Mouse (Mus musculus) right cerebral cortex, postnatal 25 days (tissue): ENCODE measurements around the gene Lfng.
A peak's percentile ranks its signal among the peaks of the same experiment; 100 is the strongest.

ENCODE experiments used
- DNase-seq: peaks from one replicate; pipeline ENCODE4 v3.0.0; 2022

Gene Lfng

DNA sequence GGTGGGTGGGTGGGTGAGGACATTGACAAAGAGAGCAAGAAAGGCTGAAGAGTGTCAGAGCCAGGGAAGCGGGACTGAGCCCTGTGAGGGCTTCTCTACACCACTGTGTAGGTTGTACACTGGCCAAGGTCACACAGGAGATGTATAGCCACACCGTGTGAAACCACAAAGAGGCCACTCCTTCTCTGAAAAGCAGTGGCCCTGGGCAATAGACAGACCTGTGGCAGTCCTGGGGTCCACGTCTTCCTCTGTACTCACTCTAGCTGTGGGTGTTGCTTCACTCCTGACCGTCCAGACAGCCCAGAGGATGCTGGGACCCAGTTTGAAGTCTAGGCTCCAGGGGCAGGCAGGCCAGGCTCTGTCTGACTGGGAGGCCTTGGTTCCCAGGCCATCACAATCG lies 12.3 kb upstream of the Lfng start:
- no peak for DNase-seq

DNA sequence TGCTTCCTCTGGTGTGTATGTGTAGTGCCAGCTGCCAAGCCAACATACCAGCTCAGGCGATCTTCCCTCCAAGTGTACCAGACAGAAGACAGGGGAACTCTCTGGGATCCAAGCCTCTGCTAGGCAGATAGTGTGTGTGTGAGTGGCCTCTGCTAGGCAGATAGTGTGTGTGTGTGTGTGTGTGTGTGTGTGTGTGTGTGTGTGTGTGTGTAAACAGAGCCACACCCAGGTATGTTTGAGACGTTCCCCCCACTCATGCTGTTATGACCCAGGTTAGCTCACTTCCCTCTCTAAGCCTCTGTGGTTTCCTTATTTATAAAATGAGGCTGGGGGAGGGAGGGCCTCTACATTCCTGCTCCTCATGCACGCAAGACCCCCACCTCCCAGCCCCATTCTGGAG lies 10.7 kb upstream of the Lfng start:
- DNase-seq, result no peak

DNA sequence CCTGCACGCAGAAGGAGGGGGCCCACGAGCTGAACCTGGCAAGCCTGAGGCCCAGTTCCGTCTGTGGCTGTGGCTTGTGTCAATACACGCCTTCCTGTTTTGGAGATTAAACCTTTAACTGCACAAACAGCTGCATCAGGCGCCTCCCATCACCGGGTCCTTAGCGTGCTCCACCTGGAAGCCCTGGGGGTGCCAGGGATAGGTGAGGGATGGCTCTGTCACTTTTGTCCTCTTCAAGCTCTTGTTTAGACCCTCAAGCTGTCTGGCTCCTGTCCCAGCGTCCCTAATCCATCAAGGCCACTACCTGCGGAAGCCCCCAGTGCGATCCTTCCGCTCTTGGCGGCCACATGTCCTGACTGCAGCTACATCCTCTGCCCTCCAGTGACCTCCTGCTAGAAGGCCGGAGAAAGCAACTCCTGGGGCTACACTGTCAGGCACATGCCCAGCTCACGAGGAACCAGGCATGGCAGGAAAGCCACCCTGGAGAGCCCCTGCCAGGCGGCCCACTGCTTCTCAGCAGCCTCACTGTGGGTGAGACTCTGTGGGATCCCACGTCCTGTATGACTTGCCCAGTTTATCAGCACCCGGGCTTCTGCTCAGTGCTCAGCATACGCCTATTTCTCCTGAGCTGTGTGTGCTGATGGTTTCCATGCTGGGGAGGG lies 10.1 kb upstream of the Lfng start:
- DNase-seq, result no peak

DNA sequence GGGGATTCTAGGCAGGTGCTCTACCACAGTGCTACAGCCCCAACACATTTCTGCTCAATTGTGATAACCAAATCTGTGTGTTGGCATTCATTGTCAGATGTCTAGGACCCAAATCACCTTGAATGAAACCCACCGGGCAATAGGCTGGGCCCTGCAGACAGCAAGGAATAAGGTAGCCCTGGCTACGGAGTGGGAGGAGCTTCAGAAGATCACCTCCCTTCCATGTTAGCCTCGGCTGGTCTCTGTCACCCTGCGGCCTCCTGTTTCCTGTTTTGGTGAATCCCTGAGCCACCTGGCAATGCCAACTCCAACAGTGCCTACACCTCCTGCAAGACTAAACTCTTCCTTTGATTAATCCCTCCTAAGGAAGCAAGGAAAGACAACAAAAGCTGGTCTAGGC lies 9.3 kb upstream of the Lfng start:
- DNase-seq, result no peak

DNA sequence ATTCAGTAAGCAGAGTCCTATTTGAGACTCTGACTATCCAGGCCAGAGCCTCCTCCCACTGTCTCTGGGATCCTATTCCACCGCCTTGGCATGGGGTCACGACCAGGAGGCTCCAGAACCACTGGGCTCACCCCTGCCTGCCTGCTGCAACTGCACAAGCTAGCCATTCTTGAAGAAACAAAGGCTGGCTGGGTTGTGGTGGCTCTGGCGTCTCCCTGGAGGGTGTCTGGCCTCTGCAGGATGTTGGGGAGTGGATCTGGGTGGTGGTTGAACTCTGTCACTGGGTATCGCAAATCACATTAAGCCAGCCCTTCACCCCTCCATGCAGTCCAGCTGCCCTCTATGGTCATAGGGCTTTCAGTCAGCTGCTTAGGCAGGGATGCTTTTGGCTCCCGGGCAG lies 7.2 kb upstream of the Lfng start:
- DNase-seq, result no peak

DNA sequence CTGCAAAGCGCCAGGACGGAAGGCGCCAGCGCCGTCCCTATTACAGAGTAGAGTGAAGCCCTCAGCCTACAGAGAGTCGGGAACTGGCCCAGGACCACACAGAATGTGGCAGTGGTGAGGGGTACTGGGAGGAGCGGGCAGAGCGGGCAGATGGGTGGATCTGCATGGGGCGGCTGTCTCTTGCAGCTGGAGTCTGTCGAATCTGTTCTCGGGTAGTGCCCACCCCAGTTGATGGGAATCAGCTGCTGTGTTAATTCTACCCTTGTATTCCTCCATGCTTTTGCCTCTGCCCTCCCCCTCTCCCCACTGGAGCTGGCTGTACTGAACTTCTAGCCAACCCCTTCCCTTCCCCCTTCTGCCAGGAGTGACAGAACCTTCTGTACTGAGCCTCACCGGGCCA lies 5.4 kb upstream of the Lfng start:
- DNase-seq, result no peak

DNA sequence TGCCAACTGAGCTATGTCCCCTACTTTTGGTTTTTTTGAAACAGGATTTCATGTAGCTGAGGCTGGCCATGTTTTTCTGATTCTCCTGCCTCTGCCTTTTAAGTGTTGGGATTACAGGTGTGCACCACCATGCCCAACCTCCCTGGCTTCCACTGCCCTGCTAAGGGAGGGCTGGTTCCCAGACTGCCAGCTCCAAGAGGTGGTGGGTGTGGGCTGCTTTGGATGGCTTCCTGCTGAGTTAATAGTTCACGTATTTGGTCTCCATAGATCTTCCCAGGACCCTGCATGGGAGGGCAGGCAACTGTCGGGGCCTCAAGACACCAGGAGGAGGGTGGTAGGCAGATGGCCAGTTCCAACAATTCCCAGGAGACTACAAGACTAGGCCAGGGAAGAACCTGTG lies 4.6 kb upstream of the Lfng start:
- no peak for DNase-seq

DNA sequence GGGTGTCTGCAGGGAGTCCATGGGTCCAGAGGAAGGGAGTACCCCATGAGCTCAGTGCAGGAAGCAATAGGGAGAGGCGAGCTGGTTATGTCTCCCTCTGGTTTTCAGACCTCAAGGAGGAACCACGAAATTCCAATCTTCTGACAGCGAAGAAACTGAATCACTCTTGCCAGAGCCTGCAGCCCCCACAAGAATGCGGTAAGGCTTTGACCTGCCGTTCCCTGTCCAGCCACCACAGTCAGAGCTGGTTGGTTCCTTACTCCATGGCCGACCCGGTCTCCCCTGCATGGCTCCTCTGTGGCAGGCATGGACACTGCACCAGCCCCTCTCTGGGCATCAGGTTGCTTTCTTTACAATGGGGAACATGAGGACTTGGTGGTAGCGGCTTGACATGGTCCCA lies 2.7 kb upstream of the Lfng start:
- DNase-seq, result no peak

DNA sequence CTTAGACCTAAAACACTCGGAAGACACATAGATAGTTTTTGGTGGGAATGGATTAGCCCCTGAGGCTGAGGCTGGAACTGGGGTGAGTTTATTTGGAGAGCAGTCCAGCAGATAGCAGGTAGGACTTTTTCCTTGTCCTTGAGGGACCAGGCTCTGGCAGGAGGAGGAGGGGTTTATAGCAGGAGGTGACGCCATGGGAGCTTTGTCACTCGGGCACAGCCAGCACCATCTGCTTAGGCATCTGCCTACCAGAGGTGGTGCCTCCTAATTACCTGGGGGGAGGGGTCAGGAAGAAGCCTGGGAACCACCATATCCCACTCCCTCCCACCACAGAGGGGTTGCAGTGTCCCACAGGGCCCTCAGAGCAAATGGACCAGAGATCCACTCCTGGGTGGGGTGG lies 1.9 kb upstream of the Lfng start:
- DNase-seq, result no peak

DNA sequence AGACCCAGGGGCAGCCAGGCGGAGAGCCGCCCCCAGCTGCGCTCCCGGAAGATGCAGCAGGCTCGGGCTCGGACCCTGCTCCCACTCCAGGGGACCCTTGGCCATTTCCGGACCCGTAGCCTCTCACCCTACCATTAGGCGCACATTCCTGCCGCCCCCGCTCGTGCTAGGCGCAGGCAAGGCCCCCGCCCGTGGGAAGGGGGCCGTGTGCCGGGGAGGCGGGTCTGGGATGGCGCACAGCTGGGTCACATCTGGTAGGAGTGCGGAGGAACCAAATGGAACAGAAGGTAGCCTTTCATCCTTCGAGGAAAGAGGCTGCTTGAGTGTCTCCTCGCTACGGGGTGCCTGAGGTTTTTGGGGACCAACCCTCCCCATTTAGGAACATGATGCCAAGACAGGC lies 734 bp upstream of the Lfng start:
- no peak for DNase-seq

DNA sequence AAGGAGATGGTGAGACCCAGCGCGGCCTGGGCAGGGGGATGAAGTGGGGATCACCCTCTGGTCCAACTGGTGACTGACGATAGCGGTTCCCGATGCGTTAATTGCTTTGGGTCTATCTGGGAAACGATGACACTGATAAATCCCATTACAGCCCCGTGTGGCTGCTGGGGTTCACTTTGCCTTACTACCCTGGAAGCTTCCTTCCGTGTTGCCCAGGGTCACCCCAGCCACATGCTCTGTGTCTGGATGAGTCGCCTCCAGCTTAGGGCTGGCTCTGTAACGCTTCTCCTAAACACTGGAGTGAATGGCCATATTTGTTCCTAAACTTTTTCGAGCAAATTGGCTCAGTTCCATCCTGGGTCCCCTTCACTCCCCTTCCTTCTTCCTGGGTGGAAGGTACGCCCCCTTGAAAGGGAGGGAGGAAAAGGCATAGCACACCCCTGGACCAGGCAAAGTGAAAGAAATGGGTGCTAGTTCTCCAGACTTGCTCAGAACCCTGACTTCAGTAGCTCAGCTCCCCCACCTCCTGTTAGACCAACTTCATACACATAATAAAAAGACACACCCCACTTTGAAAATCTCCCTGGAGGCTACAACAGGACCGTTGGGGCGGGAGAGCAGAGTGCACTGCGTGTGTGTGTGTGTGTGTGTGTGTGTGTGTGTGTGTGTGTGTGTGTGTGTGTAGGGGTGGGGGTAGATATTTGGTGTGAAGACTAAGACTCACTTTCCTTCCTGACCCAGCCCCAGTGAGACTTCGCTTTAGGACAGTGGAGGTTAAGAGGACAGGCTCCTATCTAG lies 915 bp downstream of the Lfng start:
- DNase-seq, result no peak

DNA sequence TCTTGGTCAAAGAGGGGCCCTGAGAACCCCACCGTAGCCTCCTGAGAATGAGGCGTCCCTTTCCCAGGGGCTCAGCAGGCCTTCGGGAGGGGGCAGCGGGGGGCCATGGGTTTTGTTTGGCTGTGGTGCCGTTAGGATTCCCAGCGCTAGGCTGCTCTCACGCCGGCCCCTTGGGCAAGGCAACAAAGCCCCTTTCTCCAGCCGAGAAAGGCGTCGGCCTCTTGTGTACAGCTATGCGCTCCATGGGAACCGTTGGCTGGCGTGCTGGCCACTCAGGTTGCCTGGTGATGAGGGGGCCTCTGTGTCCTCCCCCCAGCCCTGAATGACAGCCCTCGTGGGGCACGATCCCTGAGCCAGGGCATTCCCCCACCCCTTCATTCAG lies 1.5 kb downstream of the Lfng start:
- no peak for DNase-seq

DNA sequence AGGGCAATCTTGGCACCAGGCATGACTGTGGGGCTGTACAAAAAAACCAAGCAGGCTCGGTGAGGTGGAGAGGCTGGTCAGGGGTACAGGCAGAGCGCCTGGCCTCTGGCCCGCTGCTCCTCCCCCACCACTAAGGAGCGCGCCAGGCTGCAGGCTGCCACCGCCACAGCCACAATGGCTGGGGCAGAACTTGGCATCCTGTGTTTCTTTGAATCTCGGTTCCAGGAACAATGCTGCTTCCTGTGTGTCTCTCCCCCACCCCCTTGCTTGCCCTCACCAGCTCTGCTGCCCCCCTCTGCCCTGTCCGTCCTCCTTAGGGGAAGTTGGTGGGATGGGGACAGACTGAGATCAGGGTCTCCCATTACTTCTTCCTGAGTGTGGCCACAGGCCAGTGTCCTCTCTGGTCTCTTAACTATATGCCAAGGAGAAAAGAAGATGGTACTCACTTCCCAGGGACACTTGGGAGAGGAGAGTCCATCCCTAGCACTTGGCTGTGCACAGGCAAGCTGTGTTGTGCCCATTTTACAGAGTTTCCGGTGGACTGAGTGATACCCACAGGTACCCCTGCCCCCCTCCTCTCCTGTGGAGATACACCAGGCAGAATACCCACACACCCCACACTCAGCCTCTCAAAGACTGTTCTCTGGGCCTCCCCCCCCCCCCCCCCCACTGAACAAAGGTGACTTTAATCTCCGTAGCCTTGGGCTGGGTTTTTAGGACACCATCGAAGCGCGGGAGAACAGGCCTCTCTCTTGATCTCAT lies 2.6 kb downstream of the Lfng start:
- peak; percentile 57 for DNase-seq

DNA sequence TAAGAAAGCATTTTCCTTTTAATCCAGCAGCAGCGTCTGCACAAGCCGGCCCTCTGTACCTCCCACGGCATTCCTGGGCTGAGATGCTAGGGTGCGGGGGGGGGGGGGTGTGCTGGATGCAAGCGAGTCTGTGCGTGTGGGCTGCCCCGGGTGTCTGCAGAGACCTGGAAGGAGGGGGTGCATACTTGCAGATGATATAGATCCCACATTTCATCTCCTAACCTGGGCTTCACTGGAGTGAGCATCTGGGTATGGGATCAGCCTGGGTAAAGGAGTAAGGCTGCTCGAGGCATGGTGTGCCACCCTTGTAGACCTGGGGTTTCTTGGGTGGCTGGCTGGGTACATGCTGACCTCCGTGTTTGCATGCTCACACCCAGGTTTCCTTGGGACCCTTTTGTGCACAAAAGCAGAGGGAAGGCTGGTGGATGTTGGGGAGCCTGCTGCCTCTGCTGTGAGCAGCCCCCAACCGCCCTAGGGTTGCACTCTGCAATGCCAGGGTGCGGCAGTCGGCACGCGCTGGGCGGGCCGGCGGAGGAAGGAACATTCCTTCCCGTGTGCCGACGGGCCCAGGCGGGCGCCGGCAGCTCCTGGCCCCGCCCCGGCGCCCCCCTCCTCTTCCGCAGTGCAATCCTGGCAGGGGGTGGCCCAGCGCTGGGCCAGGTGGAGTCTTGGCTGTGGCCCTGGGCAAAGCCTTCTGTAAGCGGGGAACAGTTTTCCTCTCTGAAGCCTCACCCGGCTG lies 3.3 kb downstream of the Lfng start:
- DNase-seq, result no peak

DNA sequence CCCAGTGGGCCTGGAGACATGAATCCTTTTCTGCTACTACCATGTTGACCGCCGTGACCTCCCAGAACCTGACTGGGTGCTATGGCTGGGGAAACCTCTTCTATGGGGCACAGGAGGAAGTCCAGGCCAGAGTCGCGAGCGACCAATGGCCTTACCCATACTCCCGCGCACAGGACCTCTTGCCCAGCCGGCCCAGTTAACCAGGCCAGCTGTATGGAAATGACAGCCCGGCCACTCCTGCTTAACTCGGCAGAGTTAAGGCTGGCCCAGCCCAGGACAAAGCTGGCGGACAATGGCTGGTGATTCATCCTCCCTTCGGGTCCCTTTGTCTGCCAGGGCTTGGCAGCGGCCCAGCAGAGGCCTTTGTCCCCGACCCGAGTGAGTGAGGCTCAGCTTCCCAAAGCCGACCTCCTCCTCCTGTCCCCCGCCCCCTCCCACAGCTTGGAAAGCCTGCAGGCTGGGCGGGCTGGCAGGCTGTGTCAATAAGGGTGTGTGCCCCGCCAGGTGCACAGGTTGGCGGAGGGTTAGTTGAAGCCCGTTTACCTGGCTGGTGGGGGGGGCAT lies 4.0 kb downstream of the Lfng start:
- DNase-seq, result peak; percentile 51

DNA sequence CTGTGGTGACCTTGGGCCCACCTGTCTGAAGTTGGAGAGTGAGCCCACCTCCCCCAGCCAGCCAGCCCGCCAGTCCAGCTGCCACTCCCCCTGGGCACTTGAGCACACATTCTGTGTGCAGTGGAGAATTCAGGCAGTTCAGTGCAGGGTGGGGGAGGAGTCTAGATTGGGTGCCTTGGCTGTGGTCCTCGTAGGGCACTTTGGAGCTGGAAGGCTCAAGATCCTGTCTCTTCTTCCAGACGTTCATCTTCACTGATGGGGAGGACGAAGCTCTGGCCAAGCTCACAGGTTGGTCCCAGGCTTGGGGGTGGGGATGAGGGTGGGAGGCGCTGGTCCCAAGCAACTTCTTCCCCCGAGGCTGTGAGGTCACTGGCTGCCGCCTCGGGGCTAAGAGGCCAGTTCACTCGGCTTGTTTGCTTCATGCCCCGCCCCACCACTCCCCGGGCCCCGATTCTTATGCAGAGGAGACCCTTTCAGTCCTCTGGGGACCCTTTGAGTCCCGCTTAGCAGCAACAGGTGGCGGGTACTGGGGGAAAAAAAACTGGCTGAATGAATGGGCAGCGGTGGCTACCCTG lies 4.6 kb downstream of the Lfng start:
- DNase-seq, result no peak

DNA sequence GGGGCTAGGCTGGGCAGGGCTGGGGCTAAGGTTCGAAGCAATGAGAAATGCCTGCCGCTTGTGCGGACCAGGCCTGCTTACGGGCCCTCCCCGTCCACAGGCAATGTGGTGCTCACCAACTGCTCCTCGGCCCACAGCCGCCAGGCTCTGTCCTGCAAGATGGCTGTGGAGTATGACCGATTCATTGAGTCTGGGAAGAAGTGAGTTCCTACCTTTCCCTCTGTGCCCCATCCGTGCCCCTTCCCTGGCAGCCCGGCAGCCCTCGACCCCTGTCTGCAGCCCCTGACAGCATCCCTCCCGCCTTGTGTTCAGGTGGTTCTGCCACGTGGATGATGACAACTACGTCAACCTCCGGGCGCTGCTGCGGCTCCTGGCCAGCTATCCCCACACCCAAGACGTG lies 5.1 kb downstream of the Lfng start:
- DNase-seq, result no peak

DNA sequence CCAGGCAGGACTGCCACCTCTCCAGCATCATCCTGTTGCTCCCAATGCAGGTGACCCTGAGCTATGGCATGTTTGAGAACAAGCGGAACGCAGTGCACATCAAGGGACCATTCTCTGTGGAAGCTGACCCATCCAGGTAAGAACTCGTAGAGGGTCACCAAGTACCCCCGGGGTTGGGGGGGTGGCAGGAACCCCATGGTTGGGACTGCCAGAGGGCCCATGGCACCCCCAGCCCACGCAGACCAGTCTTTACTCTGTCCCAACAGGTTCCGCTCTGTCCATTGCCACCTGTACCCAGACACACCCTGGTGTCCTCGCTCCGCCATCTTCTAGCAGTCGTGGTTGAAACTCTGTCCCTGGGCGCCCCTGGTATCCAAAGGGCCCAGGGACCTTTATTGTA lies 7.0 kb downstream of the Lfng start:
- no peak for DNase-seq

DNA sequence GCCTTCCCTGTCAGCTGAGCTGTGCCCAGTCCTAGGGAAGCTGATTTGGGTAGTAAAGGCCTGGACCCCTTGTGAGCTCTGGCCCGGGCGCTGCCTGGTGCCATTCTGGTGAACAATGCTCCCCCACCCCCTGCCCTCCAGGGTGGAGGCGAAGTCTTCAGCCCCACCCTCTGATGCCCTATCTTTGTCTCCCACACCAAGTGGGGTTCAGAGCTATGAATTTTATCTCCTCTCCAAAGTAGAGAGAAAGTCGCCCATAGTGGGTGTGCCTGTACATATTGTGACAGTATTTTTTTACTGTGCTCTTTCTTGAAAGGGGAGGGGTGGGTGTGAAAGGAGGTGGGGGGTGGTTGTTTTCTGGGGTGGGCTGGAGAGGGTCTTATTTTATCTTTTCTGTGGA lies 7.7 kb downstream of the Lfng start:
- DNase-seq, result no peak

DNA sequence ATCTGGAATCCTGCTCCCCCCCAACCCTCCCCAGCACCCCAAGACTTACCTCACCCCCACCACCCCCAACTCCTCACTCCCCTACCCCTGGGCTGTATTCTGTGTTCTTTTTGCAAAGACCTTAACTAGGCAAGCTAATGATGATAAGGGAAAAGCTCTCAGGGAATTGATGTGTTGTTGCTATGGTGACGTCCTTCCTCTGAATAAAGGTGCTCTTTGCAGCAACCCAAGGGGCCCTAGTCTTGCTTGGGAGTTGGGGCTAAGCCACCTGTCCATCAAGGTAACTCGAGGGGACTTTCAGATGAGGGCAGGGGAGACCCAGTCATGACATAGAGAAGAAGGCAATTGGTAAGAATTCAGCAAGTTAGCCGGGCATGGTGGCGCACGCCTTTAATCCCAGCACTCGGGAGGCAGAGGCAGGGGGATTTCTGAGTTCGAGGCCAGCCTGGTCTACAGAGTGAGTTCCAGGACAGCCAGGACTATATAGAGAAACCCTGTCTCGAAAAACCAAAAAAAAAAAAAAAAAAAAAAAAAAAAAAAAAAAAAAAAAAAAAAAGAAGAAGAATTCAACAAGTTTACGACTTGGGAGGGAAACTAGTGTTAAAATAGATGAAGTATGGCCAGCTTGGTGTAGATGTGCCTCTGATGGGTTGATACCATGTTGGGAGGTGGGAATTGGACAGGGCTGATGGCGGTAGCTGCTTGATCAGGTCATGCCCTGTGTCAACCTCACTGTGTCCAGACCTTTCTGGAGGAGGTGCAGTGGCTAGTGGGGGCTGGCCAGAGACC lies 8.4 kb downstream of the Lfng start:
- DNase-seq, result no peak

DNA sequence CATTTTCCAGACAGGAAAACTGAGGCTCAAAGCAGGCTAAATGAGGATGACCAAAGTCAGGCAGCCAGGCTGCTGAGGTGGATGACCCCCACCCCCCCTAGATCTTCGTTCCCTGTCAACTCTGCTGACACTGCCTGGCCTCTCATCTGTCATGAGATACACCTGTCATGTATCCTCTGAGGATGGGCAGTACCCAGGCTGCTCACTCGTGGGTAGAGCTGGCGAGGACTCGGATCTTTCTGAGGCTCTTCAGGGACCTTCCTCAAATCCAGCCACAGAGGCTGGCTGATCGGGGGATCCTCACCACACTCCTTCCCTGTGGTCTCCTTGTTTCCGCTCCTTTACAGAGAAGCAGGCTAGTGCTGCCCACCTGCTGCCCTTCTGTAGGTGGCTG lies 9.0 kb downstream of the Lfng start:
- no peak for DNase-seq

DNA sequence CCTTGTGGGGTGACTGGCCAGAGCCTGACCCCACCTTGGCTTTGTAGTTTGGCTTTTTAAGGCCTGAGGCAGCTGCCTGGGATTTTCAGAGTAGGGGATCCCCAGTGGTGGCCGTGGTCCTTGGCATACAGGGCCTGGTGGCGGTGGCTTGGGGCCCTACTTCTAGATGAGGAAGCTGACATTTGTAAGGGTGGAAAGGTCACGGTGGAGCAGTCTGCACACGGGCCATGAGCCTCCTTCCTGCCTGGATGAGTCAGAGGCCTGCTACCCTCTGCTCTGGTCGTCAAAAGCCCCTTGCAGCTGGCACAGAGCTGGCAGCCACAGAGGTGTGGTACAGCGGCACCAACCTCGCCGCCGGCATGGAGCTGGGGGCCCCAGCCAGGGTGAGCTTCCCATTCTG lies 9.6 kb downstream of the Lfng start:
- DNase-seq, result no peak
